Mouse (Mus musculus): Measurements from ENCODE around the gene Naa11. TPM values are rescaled to one million over a fixed set of nuclear protein-coding genes. Genes with fewer than 3 reads are reported as not detected.

The Naa11 gene
- polyA plus RNA-seq, 1 experiment from 2014 or later, result not detected

- ChIA-PET CTCF (no interaction called here), POLR2A (no interaction called here)
- no peaks in the 10 kb centered on the region for H3K27me3 ChIP-seq
- ATAC-seq, result no peak
- no peak for TF ChIP-seq CTCF (IDR thresholded peaks at IDR 0.05)
- in situ Hi-C loops (cut with MboI; ENCODE audit: low pct_unique_long_range_greater_than_20kb), result no loop called here
- no peak for DNase-seq (ENCODE audit: low read depth, low spot score)
Measured at GRCm38 (mm10) chr5:97345732-97346253, 46.4 kb downstream of the Naa11 start.

GRCm38 (mm10) chr5:97345129-97345528 is 47.0 kb downstream of the Naa11 start:
- DNase-seq (ENCODE audit: low read depth, low spot score) (no peak), ATAC-seq (no peak)
- TF ChIP-seq CTCF (IDR thresholded peaks at IDR 0.05), result no peak
- in situ Hi-C loops (cut with MboI; ENCODE audit: low pct_unique_long_range_greater_than_20kb), result no loop called here
- CTCF ChIA-PET, result no interaction called here
- POLR2A ChIA-PET, result no interaction called here
- H3K27me3 ChIP-seq, result no peaks in the 10 kb centered on the region

GRCm38 (mm10) chr5:97344144-97344543 is 48.0 kb downstream of the Naa11 start:
- POLR2A ChIA-PET, result no interaction called here
- no peak for DNase-seq (ENCODE audit: low read depth, low spot score)
- in situ Hi-C loops (cut with MboI; ENCODE audit: low pct_unique_long_range_greater_than_20kb), result no loop called here
- CTCF ChIA-PET, result no interaction called here
- no peak for ATAC-seq
- no peak for TF ChIP-seq CTCF (IDR thresholded peaks at IDR 0.05)
- H3K27me3 ChIP-seq, result no peaks in the 10 kb centered on the region

GRCm38 (mm10) chr5:97334794-97335193 is 57.4 kb downstream of the Naa11 start:
- H3K27me3 ChIP-seq, result no peaks in the 10 kb centered on the region
- ATAC-seq, result no peak
- CTCF ChIA-PET, result no interaction called here
- DNase-seq (ENCODE audit: low read depth, low spot score), result no peak
- POLR2A ChIA-PET, result no interaction called here
- in situ Hi-C loops (cut with MboI; ENCODE audit: low pct_unique_long_range_greater_than_20kb), result no loop called here
- no peak for TF ChIP-seq CTCF (IDR thresholded peaks at IDR 0.05)

Other genes with a start within 250 kb of the Naa11 start
- not detected for gene Gk2, start 64.6 kb upstream of the Naa11 start, polyA plus RNA-seq (2021)